Mouse (Mus musculus): ENCODE measurements around the gene Ndst2. TPM values are rescaled to one million over a fixed set of nuclear protein-coding genes. Genes with fewer than 3 reads are reported as not detected.

Gene Ndst2
- polyA plus RNA-seq, 1 experiment, result 11.9 TPM

DNA sequence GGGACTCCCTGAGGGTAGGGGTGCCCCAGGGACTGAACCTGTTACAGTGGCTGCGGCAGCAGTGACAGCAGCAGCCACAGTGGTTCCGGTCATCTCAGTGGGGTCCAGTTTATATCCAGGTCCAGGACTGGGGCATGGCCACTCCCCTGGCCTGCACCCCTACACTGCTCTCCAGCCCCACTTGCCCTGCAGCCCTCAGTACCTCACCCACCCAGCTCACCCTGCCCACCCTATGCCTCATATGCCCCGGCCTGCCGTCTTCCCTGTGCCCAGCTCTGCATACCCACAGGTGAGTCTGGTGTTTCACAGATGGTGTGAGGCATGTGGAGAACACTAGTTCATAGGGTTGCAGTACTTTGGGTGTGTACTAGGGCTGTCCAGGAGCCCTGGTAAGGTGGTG is 13.0 kb downstream of the Ndst2 start:
- H3K79me2 ChIP-seq (ENCODE audit: control insufficient read depth, insufficient read depth), result no peaks in the 10 kb centered on the region

DNA sequence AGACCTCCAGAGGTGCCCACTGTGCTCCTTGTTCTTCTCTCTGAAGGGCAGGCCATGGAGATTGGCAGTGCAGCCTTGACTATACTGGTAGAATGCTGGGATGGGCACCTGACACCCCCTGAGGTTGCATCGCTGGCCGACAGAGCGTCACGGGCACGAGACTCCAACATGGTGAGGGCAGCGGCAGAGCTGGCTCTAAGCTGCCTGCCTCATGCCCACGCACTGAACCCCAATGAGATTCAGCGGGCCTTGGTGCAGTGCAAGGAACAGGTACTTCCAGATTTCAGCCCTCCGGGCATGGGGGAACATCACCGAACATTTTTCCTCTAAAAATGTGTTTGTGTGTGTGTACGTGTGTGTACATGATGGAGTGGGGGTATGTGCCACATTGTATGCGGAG is 14.6 kb downstream of the Ndst2 start:
- no peaks in the 10 kb centered on the region for H3K79me2 ChIP-seq (ENCODE audit: control insufficient read depth, insufficient read depth)
- H3K27me3 ChIP-seq (ENCODE audit: control insufficient read depth, insufficient read depth, insufficient read length), result no peaks in the 10 kb centered on the region
- H3ac ChIP-seq (ENCODE audit: control insufficient read depth, insufficient read length), result no peak overlapping the region
- no peak for TF ChIP-seq POLR2A (IDR thresholded peaks at IDR 0.05; ENCODE audit: insufficient read length, low read depth)
- TF ChIP-seq POLR2AphosphoS2 (IDR thresholded peaks at IDR 0.05; ENCODE audit: insufficient read length, low read depth), result peak; percentile 39
- H3K4me3 ChIP-seq, result no peak overlapping the region
- no peak overlapping the region for H3K4me2 ChIP-seq (ENCODE audit: low read depth)
- peaks cover 54% of the 10 kb centered on the region for H3K36me3 ChIP-seq (ENCODE audit: control insufficient read depth, insufficient read depth)

More for the DNA sequence above, 13.0 kb downstream of the Ndst2 start:
- no peak for TF ChIP-seq POLR2AphosphoS2 (IDR thresholded peaks at IDR 0.05; ENCODE audit: insufficient read length, low read depth)
- TF ChIP-seq MYOG (IDR thresholded peaks at IDR 0.05; ENCODE audit: control insufficient read depth in 1 of 3, insufficient read depth in 1 of 3, insufficient read length in 2 of 3, low read depth in 2 of 3), result no peak
- TF ChIP-seq REST (IDR thresholded peaks at IDR 0.05; ENCODE audit: insufficient read depth, insufficient read length), result no peak
- no peak for TF ChIP-seq SRF (IDR thresholded peaks at IDR 0.05; ENCODE audit: control insufficient read depth, insufficient read length, low read depth)
- TF ChIP-seq MYOD1 (IDR thresholded peaks at IDR 0.05; ENCODE audit: control insufficient read depth in 1 of 3, insufficient read length in 2 of 3, low read depth in 2 of 3), result no peak
- no peak for TF ChIP-seq POLR2A (IDR thresholded peaks at IDR 0.05; ENCODE audit: insufficient read length, low read depth)
- no peak for TF ChIP-seq CEBPB (IDR thresholded peaks at IDR 0.05; ENCODE audit: insufficient read depth, poor library complexity, severe bottlenecking)
- TF ChIP-seq USF1 (IDR thresholded peaks at IDR 0.05; ENCODE audit: low read depth), result no peak
- TF ChIP-seq TCF12 (IDR thresholded peaks at IDR 0.05; ENCODE audit: insufficient read depth, poor library complexity, severe bottlenecking), result no peak
- TF ChIP-seq TCF3 (IDR thresholded peaks at IDR 0.05; ENCODE audit: insufficient read length, low read depth), result no peak
- no peak for TF ChIP-seq E2F4 (IDR thresholded peaks at IDR 0.05; ENCODE audit: insufficient read depth)
- no peak for TF ChIP-seq MAX (IDR thresholded peaks at IDR 0.05; ENCODE audit: low read depth)
- Histone ChIP-seq H3K27me3 (ENCODE audit: control insufficient read depth, insufficient read depth, insufficient read length) (no peaks in the 10 kb centered on the region), H3K36me3 (ENCODE audit: control insufficient read depth, insufficient read depth) (peaks cover 49% of the 10 kb centered on the region), H3K4me2 (ENCODE audit: low read depth) (no peak overlapping the region), H3K4me3 (no peak overlapping the region), H3ac (ENCODE audit: control insufficient read depth, insufficient read length) (no peak overlapping the region)

DNA sequence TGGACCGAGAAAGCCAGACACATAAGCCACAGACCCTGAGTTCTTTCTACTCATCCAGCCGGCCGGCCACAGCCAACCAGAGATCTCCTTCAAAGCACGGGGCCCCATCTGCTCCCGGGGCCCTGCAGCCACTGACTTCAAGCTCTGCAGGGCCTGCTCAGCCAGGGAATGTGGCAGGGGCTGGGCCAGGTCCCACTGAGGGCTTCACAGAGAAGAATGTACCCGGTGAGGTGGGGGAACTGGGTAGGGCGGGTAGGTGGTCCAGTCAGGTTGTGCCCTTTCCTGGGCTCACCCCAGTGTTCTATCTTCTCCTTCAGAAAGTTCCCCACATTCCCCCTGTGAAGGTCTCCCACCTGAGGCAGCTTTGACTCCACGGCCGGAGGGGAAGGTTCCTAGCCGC is 15.9 kb downstream of the Ndst2 start:
- no peaks in the 10 kb centered on the region for H3K27me3 ChIP-seq (ENCODE audit: control insufficient read depth, insufficient read depth, insufficient read length)
- H3K4me2 ChIP-seq (ENCODE audit: low read depth), result no peak overlapping the region
- no peak overlapping the region for H3ac ChIP-seq (ENCODE audit: control insufficient read depth, insufficient read length)
- TF ChIP-seq E2F4 (IDR thresholded peaks at IDR 0.05; ENCODE audit: insufficient read depth) (no peak), MAX (IDR thresholded peaks at IDR 0.05; ENCODE audit: low read depth) (no peak), MYOD1 (IDR thresholded peaks at IDR 0.05; ENCODE audit: control insufficient read depth in 1 of 3, insufficient read length in 2 of 3, low read depth in 2 of 3) (no peak)
- H3K36me3 ChIP-seq (ENCODE audit: control insufficient read depth, insufficient read depth), result peaks cover 47% of the 10 kb centered on the region
- H3K4me3 ChIP-seq, result no peak overlapping the region
- H3K79me2 ChIP-seq (ENCODE audit: control insufficient read depth, insufficient read depth), result no peaks in the 10 kb centered on the region

DNA sequence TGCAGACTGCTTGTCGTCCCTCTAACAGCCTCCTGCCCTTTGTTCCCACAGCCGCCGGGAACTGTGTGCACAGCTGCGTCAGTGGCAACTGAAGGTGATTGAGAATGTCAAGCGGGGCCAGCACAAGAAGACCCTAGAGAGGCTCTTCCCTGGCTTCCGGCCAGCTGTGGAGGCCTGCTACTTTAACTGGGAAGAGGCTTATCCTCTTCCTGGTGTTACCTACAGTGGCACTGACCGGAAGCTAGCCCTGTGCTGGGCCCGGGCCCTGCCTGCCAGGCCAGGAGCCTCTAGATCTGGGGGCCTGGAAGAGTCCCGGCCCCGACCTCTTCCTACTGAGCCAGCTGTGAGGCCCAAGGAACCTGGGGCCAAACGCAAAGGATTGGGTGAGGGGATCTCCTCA is 20.5 kb downstream of the Ndst2 start:
- H3K4me2 ChIP-seq (ENCODE audit: low read depth), result no peak overlapping the region
- H3K27me3 ChIP-seq (ENCODE audit: control insufficient read depth, insufficient read depth, insufficient read length), result no peaks in the 10 kb centered on the region
- no peak overlapping the region for H3K4me3 ChIP-seq
- H3K79me2 ChIP-seq (ENCODE audit: control insufficient read depth, insufficient read depth), result peaks cover 21% of the 10 kb centered on the region
- peaks cover 55% of the 10 kb centered on the region for H3K36me3 ChIP-seq (ENCODE audit: control insufficient read depth, insufficient read depth)
- no peak overlapping the region for H3ac ChIP-seq (ENCODE audit: control insufficient read depth, insufficient read length)
- no peak for TF ChIP-seq MYOG (IDR thresholded peaks at IDR 0.05; ENCODE audit: control insufficient read depth in 1 of 3, insufficient read depth in 1 of 3, insufficient read length in 2 of 3, low read depth in 2 of 3)
- TF ChIP-seq POLR2AphosphoS2 (IDR thresholded peaks at IDR 0.05; ENCODE audit: insufficient read length, low read depth), result no peak
- TF ChIP-seq POLR2A (IDR thresholded peaks at IDR 0.05; ENCODE audit: insufficient read length, low read depth), result no peak
- no peak for TF ChIP-seq SRF (IDR thresholded peaks at IDR 0.05; ENCODE audit: control insufficient read depth, insufficient read length, low read depth)
- TF ChIP-seq CEBPB (IDR thresholded peaks at IDR 0.05; ENCODE audit: insufficient read depth, poor library complexity, severe bottlenecking), result no peak
- no peak for TF ChIP-seq MYOD1 (IDR thresholded peaks at IDR 0.05; ENCODE audit: control insufficient read depth in 1 of 3, insufficient read length in 2 of 3, low read depth in 2 of 3)
- no peak for TF ChIP-seq E2F4 (IDR thresholded peaks at IDR 0.05; ENCODE audit: insufficient read depth)
- no peak for TF ChIP-seq TCF3 (IDR thresholded peaks at IDR 0.05; ENCODE audit: insufficient read length, low read depth)
- TF ChIP-seq MAX (IDR thresholded peaks at IDR 0.05; ENCODE audit: low read depth), result no peak

DNA sequence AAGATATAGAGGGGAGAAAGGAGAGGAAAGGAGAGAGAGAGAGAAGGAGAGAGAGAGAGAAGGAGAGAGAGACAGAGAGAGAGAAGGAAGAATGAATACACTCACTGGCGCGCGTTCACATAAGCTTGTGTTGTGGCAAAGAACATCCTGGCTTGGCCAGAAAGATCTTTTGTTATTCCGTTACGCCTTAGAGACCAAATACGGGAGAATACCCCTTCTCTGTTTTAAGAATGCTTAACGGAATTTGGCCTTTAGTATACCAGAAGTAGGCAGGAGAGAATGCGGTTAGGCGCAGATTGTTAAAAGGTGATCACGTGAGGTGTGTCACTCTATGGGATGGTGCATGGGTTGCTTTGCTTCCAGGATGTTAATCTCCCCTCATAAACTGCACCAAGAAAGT is 26.1 kb downstream of the Ndst2 start:
- Histone ChIP-seq H3K4me3 (peak overlapping the region; percentile 94), H3K36me3 (ENCODE audit: control insufficient read depth, insufficient read depth) (peaks cover 21% of the 10 kb centered on the region), H3ac (ENCODE audit: control insufficient read depth, insufficient read length) (peak overlapping the region; percentile 89), H3K79me2 (ENCODE audit: control insufficient read depth, insufficient read depth) (peaks cover 52% of the 10 kb centered on the region), H3K27me3 (ENCODE audit: control insufficient read depth, insufficient read depth, insufficient read length) (no peaks in the 10 kb centered on the region), H3K4me2 (ENCODE audit: low read depth) (peak overlapping the region; percentile 90)
- TF ChIP-seq POLR2AphosphoS2 (IDR thresholded peaks at IDR 0.05; ENCODE audit: insufficient read length, low read depth) (no peak), E2F4 (IDR thresholded peaks at IDR 0.05; ENCODE audit: insufficient read depth) (no peak), USF1 (IDR thresholded peaks at IDR 0.05; ENCODE audit: low read depth) (peak; percentile 86), MAX (IDR thresholded peaks at IDR 0.05; ENCODE audit: low read depth) (no peak)

Measured in myocyte (in vitro differentiated cells).